Mouse (Mus musculus): ENCODE measurements at regions not wholly inside any gene's neighbourhood (a gene's known extent, or its start where the extent isn't known, plus 50 kb on each side); places are given as distances from the start of the nearest gene placed in this dataset.

- no peak for TF ChIP-seq CTCF (IDR thresholded peaks at IDR 0.05; ENCODE audit: extremely low read depth, insufficient read depth, low read length)
- no peak for TF ChIP-seq POLR2A (IDR thresholded peaks at IDR 0.05; ENCODE audit: extremely low read depth, insufficient read depth, low read length)
Observed at GRCm38 (mm10) chr13:70340437-70340836, 297.0 kb downstream of the Ice1 start.

Measured in cortical plate, adult 2 months (tissue).